Mouse (Mus musculus) T-helper 17 cell (primary cell): ENCODE measurements at regions not wholly inside any gene's neighbourhood (a gene's known extent, or its start where the extent isn't known, plus 50 kb on each side); places are given as distances from the start of the nearest gene placed in this dataset.

Experiments
- in situ Hi-C, 2 experiments: fragments of 300-600 bp; cut with MboI, MseI; formaldehyde crosslinking; loops; 1 replicate in 1 of 2; 2 replicates in 1 of 2; pipeline ENCODE4 v1.15.1; 2025; ENCODE audit warnings: high pct_unique_total_duplicates in 2 of 2

DNA sequence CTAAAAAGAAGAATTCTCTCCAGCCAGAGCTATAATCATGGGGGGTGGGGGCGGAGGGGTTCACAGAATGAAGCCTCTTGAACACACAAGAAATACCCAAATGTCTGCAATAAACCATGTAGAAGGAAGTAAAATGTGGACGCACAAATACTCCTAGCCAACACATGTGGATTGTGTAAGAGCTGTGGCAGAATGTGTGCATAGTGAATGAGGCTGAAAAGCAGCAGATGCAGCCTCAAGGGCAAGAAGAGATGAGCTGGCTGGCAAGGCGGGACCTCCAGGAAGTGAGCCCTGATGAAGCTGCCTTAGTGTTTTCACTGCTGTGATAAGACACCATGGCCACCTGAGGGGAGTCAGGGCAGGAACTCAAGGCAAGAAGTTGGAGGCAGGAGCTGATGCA is 53.3 kb upstream of the Arhgap28 start:
- in situ Hi-C loops = no loop called here

- in situ Hi-C loops = no loop called here
These were observed 56.5 kb upstream of the Arhgap28 start for GRCm38 (mm10) chr17:68060455-68060854.

DNA sequence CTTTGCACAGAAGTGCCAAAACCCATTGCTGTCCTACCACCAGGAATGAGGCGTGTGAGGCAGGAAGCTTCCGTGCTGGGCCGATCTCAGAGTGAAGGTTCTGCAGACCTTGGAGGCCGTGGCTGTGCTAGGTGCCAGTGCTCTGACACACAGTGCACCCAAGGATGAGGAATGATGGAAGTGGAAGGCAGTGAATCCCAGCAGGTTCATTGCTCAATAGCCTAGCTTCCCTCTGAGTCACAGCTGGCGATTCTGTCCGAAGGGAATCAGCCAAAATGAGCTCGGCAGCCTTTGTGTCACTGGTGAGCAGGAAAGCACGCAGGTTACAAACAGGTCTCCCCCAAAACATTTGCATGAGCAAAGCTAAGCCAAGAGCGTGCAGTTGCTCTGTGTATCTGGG is 61.8 kb upstream of the Arhgap28 start:
- in situ Hi-C loops = no loop called here

DNA sequence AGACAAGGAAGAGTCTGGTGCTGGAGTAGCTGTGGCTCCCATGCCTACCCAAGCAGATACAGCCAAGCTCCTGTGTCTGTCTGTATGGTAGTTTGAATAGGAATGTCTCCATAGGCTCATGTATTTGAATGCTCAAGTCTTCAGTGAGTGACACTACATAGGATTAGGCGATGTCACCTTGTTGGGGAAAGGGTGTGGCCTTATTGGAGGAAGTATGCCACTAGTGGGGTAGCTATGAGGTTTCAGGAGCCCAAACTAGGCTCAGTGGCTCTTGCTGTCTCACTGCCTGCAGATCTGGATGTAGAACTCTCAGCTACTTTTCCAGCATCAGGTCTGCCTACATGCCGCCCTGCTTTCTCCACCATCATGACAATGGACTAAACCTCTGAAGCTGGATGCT is 62.3 kb upstream of the Arhgap28 start:
- in situ Hi-C loops = no loop called here

DNA sequence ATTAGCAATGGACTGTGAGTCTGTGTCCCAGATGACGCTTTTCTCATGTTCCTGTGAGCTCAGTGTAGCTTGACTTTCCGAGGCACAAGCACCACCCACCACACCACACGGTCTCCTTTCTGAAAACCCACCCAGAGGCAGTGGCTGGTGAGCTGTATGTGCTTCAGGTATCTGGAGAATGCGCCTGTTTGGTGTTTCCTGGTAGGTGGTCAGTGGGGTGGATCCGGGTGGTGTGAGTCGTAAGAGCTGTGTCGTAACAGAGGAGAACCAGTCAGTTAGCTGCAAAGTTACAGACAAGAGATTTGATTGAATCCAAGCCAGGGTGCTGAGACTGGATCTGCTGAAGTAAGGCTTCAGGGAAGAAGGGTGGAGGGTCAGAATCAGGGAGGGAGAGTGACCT is 65.1 kb upstream of the Arhgap28 start:
- in situ Hi-C loops = no loop called here

GRCm38 (mm10) chr17:68069484-68069883 is 65.6 kb upstream of the Arhgap28 start:
- in situ Hi-C loops = no loop called here

DNA sequence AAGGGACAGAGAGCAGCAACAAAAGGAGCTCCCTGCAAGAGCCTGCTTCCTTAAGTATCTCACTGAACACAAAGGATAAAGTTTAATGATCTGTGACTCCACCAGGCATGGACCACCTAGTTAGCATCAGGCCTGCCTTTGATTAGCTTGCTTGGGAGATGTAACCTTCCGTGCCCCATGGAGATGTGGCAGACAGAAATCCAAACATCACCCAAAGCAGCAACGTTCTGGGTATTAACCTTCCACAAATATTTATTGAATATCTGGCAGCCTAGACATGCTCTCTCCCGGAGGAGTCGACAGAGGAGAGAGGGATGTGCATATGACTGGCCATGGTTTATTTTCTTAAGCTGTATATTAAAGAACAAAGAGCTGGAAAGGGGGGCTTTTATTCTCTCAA is 67.6 kb upstream of the Arhgap28 start:
- in situ Hi-C loops = no loop called here

DNA sequence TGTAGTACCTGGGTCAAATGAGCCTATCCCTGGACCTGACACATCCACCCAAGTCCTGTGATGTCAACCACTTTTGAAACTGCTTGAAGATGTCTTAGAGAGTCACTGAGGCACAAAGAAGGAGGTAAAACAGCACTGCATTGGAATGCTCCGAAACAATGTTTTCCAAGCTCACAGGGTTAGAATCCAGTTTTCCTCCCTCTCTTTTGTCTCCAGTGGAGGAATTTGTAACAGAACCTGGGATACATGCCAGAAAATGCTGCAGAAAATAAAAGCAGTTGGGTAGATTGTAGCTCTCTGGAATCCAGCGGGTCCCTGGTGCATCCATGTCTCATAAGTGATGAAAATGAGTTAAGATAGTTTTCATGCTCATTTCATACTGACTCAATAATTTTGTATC is 71.8 kb upstream of the Arhgap28 start:
- in situ Hi-C loops = no loop called here

DNA sequence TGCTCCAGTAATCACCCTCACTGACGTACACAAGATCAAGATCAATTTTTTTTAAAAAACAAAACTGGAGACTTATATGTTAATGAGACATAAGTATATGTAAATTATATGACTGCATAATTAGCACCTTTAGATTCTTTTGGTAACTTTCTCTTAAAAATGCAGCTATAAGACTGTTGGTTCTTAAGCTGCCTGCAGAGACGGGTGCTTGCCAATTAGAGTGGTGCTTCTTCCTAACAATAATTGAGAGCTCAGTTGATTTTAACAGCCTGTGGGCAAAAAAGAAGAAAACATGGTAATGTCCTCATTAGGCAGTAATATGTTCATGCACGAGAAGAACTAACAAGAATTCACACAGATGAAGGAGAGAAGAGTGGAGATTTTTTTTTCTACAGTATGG is 74.8 kb upstream of the Arhgap28 start:
- in situ Hi-C loops = no loop called here

- in situ Hi-C loops = no loop called here
These were observed 80.5 kb upstream of the Arhgap28 start for GRCm38 (mm10) chr17:68084446-68084845.

DNA sequence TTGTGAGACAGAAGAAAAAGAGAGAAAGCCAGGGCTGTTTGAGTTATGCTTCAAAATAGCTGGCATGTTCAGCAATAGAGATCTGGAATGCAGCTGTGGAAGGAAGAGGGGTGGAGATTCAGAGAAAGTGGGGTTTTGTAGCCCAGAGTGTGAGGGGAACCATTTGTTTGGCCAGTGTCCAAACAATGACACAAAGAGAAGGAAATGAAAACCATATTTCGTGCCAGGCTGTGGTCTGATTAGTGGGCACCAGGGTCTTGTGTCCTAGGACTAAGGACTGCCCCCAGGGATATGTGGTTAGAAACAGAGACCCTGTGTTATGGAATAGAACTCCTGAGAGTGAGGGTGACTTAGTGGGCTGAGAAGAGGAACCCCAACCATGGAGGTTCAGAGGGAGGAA is 83.2 kb upstream of the Arhgap28 start:
- in situ Hi-C loops = no loop called here

DNA sequence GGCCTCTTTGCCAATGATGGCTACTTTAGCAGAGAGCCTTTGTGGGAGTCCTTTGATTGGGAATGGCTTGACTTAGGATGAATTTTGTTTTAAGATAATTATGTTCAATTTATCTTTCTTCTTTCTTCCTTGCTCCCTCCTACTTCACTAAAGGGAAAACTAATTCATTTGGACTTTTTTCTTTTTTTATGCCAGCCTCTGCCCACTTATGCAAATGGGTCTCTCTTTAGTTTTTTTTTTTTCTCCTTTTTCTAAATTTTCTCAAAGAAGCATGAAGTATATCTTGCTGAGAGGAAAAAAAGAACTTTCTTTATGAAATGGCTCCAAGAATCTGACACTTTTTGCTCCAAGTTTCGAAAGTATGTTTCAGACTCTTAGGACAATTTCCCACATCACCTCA is 85.3 kb upstream of the Arhgap28 start:
- in situ Hi-C loops = no loop called here

- in situ Hi-C loops = no loop called here
These were observed 85.9 kb upstream of the Arhgap28 start for GRCm38 (mm10) chr17:68089830-68090229.

DNA sequence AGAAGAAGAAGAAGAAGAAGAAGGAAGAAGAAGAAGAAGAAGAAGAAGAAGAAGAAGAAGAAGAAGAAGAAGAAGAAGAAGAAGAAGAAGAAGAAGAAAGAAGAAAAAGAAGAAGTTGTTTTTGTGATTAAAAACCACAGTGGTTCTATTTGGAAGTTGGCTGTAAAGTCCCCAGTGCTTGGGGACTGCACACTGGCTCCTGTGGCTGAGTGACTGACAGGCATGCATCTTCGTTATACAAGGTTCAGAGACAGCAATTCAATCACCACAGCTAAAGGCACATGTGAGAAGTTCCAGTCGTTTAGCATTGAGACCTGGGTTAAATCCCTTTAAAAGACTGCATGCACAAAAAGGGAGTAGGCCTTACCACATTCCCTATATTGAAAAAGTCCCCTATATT is 93.1 kb upstream of the Arhgap28 start:
- in situ Hi-C loops = no loop called here

- in situ Hi-C loops = no loop called here
These were observed 93.5 kb upstream of the Arhgap28 start for GRCm38 (mm10) chr17:68097436-68097835.

DNA sequence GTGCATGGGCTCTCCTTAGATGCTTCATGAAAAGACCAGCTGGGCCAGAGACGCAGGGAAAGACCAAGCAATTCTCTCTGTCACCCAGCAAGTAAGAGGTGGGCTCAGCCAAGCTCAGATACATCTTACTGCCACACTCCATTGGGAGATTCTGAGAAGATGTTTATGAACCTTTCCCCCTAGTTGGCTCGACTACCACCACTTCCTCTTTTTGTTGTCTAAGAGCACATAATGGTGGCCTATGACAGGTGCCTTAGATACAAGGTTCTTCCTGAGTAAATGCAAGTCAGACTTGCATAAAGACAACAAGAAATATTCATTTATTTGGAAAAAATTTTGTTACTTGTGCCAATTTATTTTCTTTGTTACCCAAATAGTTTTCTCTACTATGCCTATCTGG is 96.2 kb upstream of the Arhgap28 start:
- in situ Hi-C loops = no loop called here

- in situ Hi-C loops = no loop called here
These were observed 99.4 kb upstream of the Arhgap28 start for GRCm38 (mm10) chr17:68103346-68103745.

DNA sequence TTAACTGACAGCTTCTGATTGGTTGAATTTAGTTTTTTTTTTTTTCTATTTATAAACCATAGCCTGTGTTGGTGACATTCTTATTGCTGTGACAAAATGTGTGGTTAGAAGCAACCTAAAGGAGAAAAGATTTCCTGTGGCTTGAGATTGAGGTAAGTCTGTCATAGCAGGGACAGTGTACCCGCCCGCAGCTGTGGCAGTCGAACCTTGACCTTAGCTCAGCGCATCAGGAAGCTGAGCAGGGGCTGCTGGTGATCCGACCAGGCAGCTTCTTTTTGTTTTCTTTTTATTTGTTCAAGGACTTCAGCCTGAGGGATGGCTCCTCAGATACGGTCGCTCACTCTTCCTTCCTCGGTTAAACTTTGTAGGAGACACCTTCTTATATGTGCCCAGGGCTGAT is 102.4 kb upstream of the Arhgap28 start:
- in situ Hi-C loops = no loop called here

- in situ Hi-C loops = no loop called here
These were observed 104.0 kb upstream of the Arhgap28 start for GRCm38 (mm10) chr17:68107875-68108274.

DNA sequence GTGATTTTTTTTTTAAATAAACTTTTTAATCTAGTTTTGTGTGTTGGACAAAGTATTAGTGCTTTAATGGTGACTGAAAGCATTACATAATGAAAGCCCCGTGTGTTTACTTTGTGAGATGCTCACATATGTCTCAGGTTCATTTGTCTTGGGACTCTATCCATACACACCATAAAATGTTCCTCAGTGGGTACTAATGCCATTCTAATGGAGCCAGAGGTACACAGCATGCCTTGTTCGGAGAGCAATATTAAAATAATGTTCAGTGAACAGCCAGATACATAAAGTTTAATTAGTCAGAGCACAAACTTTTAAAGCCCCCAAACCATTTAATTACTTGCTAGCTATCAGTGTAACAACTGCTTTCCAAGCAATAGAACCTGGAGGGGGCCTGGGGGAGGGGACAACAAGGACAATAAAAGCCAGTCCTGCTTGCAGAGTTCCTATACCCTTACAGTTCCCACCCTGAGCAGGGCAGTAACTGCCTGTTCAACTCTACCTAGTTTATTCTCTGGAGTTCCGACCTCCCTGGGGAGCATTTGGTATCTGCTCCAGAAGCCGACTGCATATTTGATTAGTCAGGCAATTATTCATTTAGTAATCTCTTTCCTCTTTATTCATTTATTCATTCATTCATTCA is 108.0 kb upstream of the Arhgap28 start:
- in situ Hi-C loops = no loop called here

- in situ Hi-C loops = no loop called here
These were observed 108.9 kb upstream of the Arhgap28 start for GRCm38 (mm10) chr17:68112763-68113330.

- in situ Hi-C loops = no loop called here
These were observed 111.7 kb upstream of the Arhgap28 start for GRCm38 (mm10) chr17:68115599-68115998.

GRCm38 (mm10) chr17:68119055-68119698 is 115.3 kb upstream of the Arhgap28 start:
- in situ Hi-C loops = no loop called here
